Mouse (Mus musculus): ENCODE measurements around the gene Thumpd1. TPM values are rescaled to one million over a fixed set of nuclear protein-coding genes. Genes with fewer than 3 reads are reported as not detected.
"Not testable (repeated sequence)": the region's sequence is repeated elsewhere in the genome, so short reads cannot be mapped to it uniquely, and the experiment has no call there.

Gene Thumpd1
- 5.0 and 7.5 TPM in 2 replicates for total RNA-seq (2015; ENCODE audit: low replicate concordance)
- total RNA-seq (2017; ENCODE audit: low replicate concordance) = 8.6 and 9.9 TPM in 2 replicates

DNA sequence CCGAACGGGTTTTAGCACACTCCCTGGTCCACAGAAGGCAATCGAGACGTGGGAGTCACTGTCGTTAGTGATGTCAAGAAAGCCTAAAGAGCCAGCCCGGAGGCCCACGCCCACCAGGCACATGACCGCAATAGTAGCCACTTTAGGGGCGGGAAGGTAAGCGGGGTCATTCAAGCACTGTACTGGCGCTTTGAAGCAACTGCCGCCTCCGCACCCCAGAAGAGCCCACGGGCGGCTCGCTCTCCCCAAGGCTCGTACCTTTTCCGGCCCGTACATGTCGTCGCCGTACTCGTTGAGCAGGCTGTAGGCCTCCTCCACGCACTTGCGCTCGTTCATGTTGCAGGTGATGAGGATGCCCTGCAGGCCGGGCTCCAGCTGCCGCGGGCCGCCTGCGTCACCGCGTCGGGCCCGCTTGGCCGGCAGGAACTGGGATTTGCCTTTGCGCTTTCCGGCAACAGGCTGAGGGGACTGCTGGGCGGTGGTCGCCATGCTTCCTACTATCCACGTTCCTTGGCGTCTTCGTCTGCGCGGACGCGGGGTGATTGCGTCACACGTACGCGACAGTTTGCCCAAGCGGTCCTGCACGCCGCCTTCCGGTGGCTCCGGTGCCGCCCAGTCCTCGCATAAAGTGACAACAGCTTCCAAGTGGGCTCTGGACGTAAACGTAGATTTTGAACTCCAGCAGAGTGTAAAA is at the start of gene Thumpd1:
Thumpd1 (minus strand) TSS at position 546 of the 694 bp plus-strand sequence.
- peak; percentile 88 for ATAC-seq (replicated peaks; ENCODE audit: low FRiP score, poor library complexity, severe bottlenecking)

DNA sequence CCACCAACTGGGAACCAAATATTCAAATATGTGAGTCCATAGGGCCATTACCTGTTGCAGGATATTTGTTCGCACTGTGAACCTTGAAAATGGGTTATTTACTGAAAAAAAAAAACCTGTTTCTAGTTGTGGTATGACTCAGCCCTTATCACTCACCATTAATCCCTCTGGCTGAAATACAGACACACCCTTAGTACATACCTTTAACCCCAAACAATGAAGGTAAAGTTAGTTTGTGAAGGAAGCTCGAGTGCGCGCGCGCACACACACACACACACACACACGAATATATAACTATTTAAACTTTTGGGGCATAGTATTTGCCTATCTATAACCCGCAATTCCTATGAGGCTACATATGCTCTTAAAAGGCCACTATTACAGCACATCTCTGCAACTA is 49.3 kb upstream of the Thumpd1 start:
- ATAC-seq (replicated peaks; ENCODE audit: low FRiP score, poor library complexity, severe bottlenecking) = no peak

GRCm38 (mm10) chr7:119766996-119767395 is 46.4 kb upstream of the Thumpd1 start:
- ATAC-seq (replicated peaks; ENCODE audit: low FRiP score, poor library complexity, severe bottlenecking) = no peak

DNA sequence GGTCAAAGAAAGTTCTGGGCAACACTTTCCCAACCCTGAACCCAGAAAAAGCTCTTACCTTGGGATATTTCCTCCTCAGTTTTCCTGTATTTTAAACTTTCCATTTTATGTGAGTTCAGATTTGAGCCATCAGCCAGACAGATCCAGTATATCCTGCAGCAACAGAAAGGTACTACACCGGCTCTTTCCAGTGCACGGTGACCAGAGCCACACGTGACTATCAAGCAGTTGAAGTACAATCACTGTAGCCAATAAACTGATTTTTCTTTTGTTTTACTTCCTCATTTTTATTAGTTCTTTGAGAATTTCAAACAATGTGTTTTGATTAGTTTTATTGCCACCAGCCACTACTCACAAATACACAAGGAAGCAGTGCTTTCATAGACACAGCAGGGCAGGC is 43.8 kb upstream of the Thumpd1 start:
- no peak for ATAC-seq (replicated peaks; ENCODE audit: low FRiP score, poor library complexity, severe bottlenecking)

DNA sequence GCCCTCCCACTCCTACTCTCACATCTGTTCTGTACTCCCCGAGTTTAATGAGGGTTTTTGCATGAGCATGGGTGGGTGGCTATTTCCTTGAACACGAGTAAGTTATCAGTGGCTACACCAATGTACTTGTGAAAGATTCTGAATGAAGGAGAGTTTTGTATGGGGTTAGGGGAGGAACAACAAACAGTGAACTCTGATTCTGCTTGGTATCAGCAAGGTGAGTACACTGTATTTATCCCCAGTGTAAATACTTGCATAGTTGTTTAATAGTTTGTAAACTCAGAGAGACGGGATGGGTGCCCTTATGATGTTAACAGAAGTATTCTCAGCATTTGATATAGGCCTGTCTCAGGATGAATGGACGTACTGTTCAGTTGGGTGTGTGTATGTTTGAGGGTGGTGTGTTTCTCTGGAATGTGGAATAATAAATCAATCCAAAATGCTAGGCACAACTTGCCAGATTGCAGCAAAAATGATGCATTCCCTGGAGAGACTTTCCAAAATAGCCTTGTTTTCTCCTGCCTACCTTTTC is 41.6 kb upstream of the Thumpd1 start:
- no peak for ATAC-seq (replicated peaks; ENCODE audit: low FRiP score, poor library complexity, severe bottlenecking)

- no peak for ATAC-seq (replicated peaks; ENCODE audit: low FRiP score, poor library complexity, severe bottlenecking)
Measured at GRCm38 (mm10) chr7:119760527-119760951, 39.9 kb upstream of the Thumpd1 start, which contains the start of gene Acsm3. TSS of gene Acsm3 (plus strand) at chr7:119760923.

DNA sequence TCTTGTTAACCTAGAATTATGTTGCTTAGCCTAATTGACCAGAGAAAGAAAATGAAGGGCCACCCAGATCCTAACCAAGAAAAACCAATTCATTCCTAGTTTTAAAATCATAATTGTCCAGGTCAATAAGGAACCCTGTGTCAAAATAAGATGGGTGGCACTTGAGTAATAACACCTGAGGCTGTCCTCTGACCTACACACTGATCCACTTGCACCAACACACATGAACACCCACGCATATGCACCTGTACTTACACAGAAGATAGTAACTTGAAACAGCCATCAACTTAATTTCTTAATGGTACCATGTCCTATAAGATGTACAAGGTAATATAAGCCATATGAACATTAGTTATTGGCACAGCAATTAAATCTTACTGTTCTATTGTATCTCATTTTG is 33.1 kb upstream of the Thumpd1 start:
- ATAC-seq (replicated peaks; ENCODE audit: low FRiP score, poor library complexity, severe bottlenecking) = no peak

GRCm38 (mm10) chr7:119749942-119750341 is 29.3 kb upstream of the Thumpd1 start:
- ATAC-seq (replicated peaks; ENCODE audit: low FRiP score, poor library complexity, severe bottlenecking) = no peak

GRCm38 (mm10) chr7:119748761-119749160 is 28.2 kb upstream of the Thumpd1 start:
- ATAC-seq (replicated peaks; ENCODE audit: low FRiP score, poor library complexity, severe bottlenecking) = no peak

DNA sequence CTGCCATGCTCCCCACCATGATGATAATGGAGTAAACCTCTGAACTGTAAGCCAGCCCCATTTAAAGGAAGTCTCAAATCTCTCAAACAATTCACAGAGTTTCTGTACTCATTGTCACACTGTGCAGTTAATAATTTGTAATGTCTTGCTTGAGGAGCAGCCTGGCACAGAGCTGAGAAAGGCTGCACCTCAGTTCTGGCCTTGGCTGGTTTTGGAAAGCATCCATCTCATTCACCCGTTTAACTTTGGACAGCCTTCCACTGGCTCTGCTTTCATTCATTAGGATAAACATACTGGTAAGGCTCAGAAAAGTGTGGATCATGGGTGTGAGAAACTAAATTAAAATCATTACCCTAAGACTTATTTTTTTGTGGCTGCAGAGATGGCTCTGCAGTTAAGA is 25.3 kb upstream of the Thumpd1 start:
- no peak for ATAC-seq (replicated peaks; ENCODE audit: low FRiP score, poor library complexity, severe bottlenecking)

DNA sequence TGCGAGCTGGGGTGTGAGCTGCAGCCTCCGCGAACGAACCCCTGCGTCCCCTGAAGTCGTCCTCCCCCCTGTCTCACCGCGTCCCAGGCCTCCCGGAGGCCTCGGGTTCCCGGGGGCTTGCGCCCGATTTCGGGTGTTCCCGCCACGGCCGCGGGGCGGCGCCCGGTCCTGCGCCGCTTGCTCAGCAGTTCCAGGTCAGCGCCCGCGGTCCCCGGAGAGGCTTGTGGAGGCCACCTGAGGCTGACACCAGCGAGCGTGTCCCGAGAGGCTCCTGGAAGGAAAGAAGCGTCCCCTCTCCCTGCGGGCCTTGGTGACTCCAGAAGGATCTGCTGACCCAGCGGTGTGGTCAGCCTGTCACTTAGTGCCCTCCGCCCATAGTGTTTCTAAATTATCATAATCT is 23.7 kb upstream of the Thumpd1 start:
- ATAC-seq (replicated peaks; ENCODE audit: low FRiP score, poor library complexity, severe bottlenecking) = no peak

GRCm38 (mm10) chr7:119739798-119740468 is 19.3 kb upstream of the Thumpd1 start:
- ATAC-seq (replicated peaks; ENCODE audit: low FRiP score, poor library complexity, severe bottlenecking) = 0 out of 2 replicates have a peak, but pooled peaks have one; percentile 39

DNA sequence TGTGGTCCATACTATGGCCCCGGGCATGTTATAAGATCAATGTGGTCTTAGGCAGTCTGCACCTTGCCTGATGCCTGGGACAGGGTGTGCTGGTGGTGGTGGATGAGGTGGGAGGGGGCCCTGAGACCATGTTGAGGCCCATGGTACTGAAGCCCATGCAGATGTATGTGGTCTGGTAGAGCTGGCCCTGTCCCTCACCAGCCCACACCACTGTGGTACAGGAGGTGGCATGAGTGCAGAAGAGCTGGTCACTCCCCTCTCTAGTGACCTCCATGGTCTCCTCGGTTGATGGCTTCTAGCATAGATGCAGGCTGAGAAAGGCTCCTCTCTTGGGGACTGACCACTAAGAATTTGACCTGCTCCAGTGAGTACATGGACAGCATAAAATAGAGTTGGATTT is 18.3 kb upstream of the Thumpd1 start:
- ATAC-seq (replicated peaks; ENCODE audit: low FRiP score, poor library complexity, severe bottlenecking) = no peak

- not testable (repeated sequence) for ATAC-seq (replicated peaks; ENCODE audit: low FRiP score, poor library complexity, severe bottlenecking)
Measured at GRCm38 (mm10) chr7:119731262-119731661, 10.7 kb upstream of the Thumpd1 start.

DNA sequence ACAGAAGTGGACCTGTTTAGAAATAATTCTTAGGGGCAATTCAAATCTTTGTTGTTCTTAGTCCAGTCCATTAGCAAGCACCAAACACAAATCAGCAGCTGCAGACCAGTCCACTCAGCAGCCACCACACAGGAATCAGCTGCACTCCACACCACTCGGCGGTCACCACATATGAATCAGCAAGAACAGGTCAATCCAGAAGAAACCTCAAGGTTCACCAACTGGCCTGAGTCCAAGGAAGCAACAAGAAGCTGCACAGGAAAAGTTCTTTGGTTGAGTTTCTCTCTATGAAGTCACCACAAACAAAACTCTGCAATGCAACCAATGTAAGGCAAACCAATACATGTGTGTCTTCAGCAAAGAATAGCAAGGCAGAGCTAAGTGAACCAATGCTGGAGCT is 7.0 kb upstream of the Thumpd1 start:
- no peak for ATAC-seq (replicated peaks; ENCODE audit: low FRiP score, poor library complexity, severe bottlenecking)

GRCm38 (mm10) chr7:119720947-119721310 is 331 bp upstream of the Thumpd1 start:
- ATAC-seq (replicated peaks; ENCODE audit: low FRiP score, poor library complexity, severe bottlenecking) = peak; percentile 31; the same call in 1 of the 2 replicates

GRCm38 (mm10) chr7:119714111-119714510 is 6.5 kb downstream of the Thumpd1 start:
- ATAC-seq (replicated peaks; ENCODE audit: low FRiP score, poor library complexity, severe bottlenecking) = no peak

DNA sequence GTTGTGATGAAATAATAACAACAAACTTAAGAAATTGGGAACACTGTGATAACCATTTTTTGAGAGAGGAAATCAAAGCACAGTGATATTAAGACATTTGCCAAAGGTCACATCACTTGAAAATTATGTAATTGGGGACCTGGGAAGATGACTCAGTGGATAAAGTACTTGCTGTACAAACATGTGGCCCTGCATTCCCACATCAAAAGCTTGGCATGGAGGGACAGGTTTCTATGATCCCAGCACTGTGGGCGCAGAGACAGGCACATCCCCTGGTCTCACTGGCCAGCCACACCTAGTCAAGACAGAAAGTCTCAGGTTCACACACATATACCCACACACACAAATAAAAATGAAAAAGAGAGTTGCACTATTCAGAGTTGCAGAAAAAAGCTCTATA is 25.7 kb downstream of the Thumpd1 start:
- no peak for ATAC-seq (replicated peaks; ENCODE audit: low FRiP score, poor library complexity, severe bottlenecking)

DNA sequence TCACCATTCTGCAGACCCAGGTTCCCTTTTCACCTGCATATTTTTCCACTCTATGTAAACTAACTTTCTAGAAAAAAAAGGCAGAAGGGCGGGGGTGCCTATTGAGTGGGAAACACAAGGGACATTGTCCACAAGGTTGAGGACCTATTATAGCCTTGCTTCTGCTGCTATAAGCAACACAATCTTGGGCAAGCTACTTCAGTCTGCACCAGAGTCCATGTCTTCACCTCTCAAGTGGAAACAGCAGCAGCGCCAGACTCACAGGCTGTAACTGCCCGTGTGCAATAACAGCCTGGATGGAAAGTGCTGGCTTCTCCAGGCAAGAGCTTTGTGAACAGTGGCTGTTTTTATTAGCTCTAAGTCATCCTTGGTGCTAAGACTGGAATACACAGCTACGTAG is 28.3 kb downstream of the Thumpd1 start:
- ATAC-seq (replicated peaks; ENCODE audit: low FRiP score, poor library complexity, severe bottlenecking) = no peak

- ATAC-seq (replicated peaks; ENCODE audit: low FRiP score, poor library complexity, severe bottlenecking) = no peak
Measured at GRCm38 (mm10) chr7:119689726-119690125, 30.9 kb downstream of the Thumpd1 start, which contains the start of gene Acsm4. TSS of gene Acsm4 (plus strand) at chr7:119690026.

DNA sequence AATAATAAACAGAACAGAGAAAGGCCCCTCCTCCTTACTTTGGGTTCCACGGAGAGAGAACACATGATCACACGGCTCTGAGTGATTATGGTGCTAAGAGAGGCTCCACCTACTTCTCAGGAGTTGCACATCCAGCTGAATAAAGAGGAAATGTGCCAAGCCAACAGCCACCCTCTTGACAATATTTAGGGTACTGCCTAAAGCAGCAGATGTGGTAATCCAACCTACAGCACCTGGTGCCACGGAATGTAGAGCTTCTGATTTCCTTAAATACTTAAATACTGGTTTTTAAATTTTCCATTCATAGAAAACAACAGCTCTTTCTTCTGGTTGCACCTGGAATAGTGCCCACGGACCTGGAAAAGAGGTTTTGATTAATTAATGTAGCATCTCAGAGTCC is 37.9 kb downstream of the Thumpd1 start:
- no peak for ATAC-seq (replicated peaks; ENCODE audit: low FRiP score, poor library complexity, severe bottlenecking)
